Mouse (Mus musculus): Measurements from ENCODE around the gene Tmem135. TPM values are rescaled to one million over a fixed set of nuclear protein-coding genes. Genes with fewer than 3 reads are reported as not detected.

Tmem135 gene
- polyA plus RNA-seq, 1 experiment from 2014 or later: 35.7 TPM

DNA sequence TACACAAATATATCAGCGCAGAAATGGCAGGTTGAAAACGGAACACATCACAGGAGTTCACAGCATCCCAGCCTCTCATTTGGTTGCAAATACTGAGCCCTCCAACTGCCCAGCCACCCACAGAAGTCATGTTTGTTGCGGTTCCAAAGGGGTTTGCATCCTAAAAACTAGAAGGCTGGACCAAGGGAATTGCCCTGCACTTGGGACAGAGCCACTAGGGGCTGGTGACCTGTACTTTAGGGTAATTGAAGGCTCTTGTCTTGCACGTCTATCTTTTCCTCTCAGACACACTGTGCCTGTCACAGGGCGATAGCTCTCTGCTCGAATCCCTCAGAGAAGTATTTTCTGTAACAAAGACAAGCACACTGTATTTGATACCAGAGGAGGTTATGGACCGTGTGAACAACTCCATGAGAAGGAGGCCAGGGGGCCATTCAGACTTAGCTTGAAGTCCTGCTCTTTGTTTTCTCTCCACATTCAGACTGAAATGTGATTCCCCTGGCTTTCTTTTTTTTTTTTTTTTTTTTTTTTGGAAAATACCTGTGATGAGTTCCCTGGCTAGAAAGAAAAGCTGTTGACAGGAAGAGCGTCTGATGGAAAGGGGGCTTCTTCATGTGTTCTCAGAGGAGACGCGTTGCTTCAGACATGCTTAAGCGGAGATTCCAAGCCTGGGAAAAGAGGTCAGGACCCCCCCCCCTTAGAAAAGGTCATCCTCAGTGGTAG is 2.7 kb downstream of the Tmem135 start:
- ATAC-seq (ENCODE audit: insufficient number of reproducible peaks, insufficient read depth, low FRiP score, low read depth): no peak
- no peak overlapping the region for H3K4me2 ChIP-seq (replicated peaks; ENCODE audit: low read depth, low read length)
- 69% methylated on average over 11 of the region's 11 CpGs for WGBS
- peaks cover 7% of the 10 kb centered on the region; the same call in 1 of the 2 replicates for H3K4me1 ChIP-seq (ENCODE audit: control insufficient read depth, insufficient read depth, low read length)
- H3K27me3 ChIP-seq (ENCODE audit: control insufficient read depth, insufficient read depth, low read length): no peaks in the 10 kb centered on the region
- no peaks in the 10 kb centered on the region for H3K9me3 ChIP-seq (ENCODE audit: control insufficient read depth, low read depth, low read length)
- no peak overlapping the region for H3K9ac ChIP-seq (replicated peaks; ENCODE audit: low read depth, low read length)
- H3K4me3 ChIP-seq (ENCODE audit: low read depth, low read length): no peak overlapping the region
- no peak overlapping the region for H3K27ac ChIP-seq (ENCODE audit: low read length)
- no peaks in the 10 kb centered on the region for H3K36me3 ChIP-seq (ENCODE audit: control insufficient read depth, insufficient read depth, low read length)

DNA sequence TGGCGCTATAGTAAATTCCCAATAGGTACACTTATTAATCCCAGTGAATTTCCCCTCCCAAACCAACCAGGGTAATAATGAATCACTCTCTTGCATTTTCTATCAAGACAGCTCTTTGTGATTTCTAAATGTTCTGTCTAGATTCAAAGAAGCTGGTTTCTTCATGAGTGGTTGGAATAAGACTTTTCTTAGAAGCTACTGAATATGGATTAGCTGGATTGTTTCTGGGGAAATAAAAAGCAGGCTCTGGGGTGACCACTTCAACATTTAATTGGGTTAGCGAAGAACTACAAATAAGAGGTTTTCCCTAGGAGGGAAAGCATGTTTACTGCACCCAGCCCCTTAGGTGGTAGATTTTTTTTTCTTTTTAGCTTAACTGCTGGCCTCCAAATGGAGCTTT is 3.3 kb downstream of the Tmem135 start:
- H3K4me3 ChIP-seq (ENCODE audit: low read depth, low read length): no peak overlapping the region
- H3K27me3 ChIP-seq (ENCODE audit: control insufficient read depth, insufficient read depth, low read length): no peaks in the 10 kb centered on the region
- no peak overlapping the region for H3K4me2 ChIP-seq (replicated peaks; ENCODE audit: low read depth, low read length)
- H3K4me1 ChIP-seq (ENCODE audit: control insufficient read depth, insufficient read depth, low read length): peaks cover 7% of the 10 kb centered on the region; the same call in 1 of the 2 replicates
- no peaks in the 10 kb centered on the region for H3K36me3 ChIP-seq (ENCODE audit: control insufficient read depth, insufficient read depth, low read length)
- no peak overlapping the region for H3K9ac ChIP-seq (replicated peaks; ENCODE audit: low read depth, low read length)
- 93% methylated on average over 2 of the region's 2 CpGs for WGBS
- no peak for ATAC-seq (ENCODE audit: insufficient number of reproducible peaks, insufficient read depth, low FRiP score, low read depth)
- no peak overlapping the region for H3K27ac ChIP-seq (ENCODE audit: low read length)
- no peaks in the 10 kb centered on the region for H3K9me3 ChIP-seq (ENCODE audit: control insufficient read depth, low read depth, low read length)

DNA sequence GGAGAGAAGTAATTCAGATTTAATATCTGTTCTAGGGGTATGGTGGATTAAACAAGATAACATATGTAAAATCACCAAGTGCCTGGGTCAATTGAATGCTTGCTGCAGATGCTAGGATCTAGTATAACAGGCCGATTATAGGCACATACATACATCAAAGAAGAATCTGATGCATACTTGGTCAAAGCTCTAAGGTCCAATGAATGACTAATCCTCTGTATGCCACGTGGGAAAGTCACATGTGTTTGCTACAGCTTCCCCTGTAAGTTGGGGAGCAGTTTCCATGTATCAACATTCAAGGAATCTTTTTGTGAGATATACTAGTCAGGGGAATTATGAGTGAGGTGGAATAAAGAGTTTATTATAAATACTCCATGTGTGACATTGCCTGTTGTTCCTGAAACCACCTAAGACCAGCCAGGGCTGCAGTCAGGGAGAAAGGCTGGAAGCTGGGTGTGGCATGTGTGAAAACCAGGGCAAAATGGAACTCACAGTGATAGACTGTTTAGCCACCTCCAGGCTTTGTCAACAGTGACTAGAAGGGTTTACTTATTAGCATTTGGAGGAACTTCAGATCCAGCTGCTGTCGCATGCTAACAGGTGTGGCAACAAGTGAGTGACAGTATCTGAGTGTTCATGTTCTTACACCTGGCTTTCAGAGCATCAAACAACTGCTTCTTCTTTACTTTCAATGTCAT is 6.0 kb downstream of the Tmem135 start:
- WGBS: 75% methylated on average over 3 of the region's 3 CpGs
- no peak overlapping the region for H3K4me3 ChIP-seq (ENCODE audit: low read depth, low read length)
- no peaks in the 10 kb centered on the region for H3K36me3 ChIP-seq (ENCODE audit: control insufficient read depth, insufficient read depth, low read length)
- H3K27ac ChIP-seq (ENCODE audit: low read length): no peak overlapping the region
- ATAC-seq (ENCODE audit: insufficient number of reproducible peaks, insufficient read depth, low FRiP score, low read depth): 0 out of 2 replicates have a peak, but pooled peaks have one; percentile 39
- H3K9me3 ChIP-seq (ENCODE audit: control insufficient read depth, low read depth, low read length): no peaks in the 10 kb centered on the region
- H3K4me1 ChIP-seq (ENCODE audit: control insufficient read depth, insufficient read depth, low read length): peaks cover 4% of the 10 kb centered on the region; the same call in 1 of the 2 replicates
- no peak overlapping the region for H3K9ac ChIP-seq (replicated peaks; ENCODE audit: low read depth, low read length)
- H3K4me2 ChIP-seq (replicated peaks; ENCODE audit: low read depth, low read length): no peak overlapping the region
- no peaks in the 10 kb centered on the region for H3K27me3 ChIP-seq (ENCODE audit: control insufficient read depth, insufficient read depth, low read length)

DNA sequence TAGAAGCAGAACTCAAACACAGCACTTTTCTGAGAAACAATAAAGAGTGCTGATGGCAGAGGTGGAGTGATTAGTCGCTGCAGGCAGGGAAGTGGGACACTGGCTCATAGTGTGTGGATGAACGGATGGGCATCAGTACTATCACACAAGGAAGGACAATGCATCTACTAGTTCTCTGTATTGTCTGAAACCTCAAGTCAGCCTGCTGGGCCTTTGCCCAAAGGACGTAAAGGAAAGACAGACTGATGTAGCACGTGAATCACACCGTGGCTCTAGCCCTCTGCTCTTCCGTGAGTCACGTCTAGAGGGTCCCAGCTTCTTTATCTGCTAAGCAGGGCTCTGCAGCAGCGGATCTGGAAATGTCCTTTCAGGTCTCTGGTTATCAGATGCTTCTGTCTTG is 7.6 kb downstream of the Tmem135 start:
- Histone ChIP-seq H3K36me3 (ENCODE audit: control insufficient read depth, insufficient read depth, low read length) (no peaks in the 10 kb centered on the region), H3K4me3 (ENCODE audit: low read depth, low read length) (no peak overlapping the region), H3K4me1 (ENCODE audit: control insufficient read depth, insufficient read depth, low read length) (no peaks in the 10 kb centered on the region), H3K27me3 (ENCODE audit: control insufficient read depth, insufficient read depth, low read length) (no peaks in the 10 kb centered on the region), H3K4me2 (replicated peaks; ENCODE audit: low read depth, low read length) (no peak overlapping the region), H3K9me3 (ENCODE audit: control insufficient read depth, low read depth, low read length) (no peaks in the 10 kb centered on the region), H3K9ac (replicated peaks; ENCODE audit: low read depth, low read length) (no peak overlapping the region), H3K27ac (ENCODE audit: low read length) (no peak overlapping the region)
- 75% methylated on average over 8 of the region's 8 CpGs for WGBS
- no peak for ATAC-seq (ENCODE audit: insufficient number of reproducible peaks, insufficient read depth, low FRiP score, low read depth)

DNA sequence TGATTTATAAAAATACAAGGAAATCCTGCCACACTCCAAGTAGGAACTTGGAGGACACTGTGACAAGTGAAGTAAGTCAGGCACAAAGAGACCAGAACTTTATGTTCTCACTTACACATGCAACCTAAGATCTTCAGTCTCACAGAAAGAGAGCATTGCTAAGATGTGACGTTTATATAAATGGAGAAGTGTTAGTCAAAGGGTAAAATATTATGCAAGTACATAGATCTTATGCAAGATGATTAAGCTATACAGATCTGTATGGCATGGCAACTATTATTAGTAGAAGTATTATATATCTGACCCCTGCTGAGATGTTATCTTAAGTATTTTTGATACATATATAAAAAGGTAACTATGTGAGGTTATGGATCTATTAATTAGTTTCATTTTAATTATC is 8.6 kb downstream of the Tmem135 start:
- Histone ChIP-seq H3K4me1 (ENCODE audit: control insufficient read depth, insufficient read depth, low read length) (no peaks in the 10 kb centered on the region), H3K27ac (ENCODE audit: low read length) (no peak overlapping the region), H3K27me3 (ENCODE audit: control insufficient read depth, insufficient read depth, low read length) (no peaks in the 10 kb centered on the region), H3K9ac (replicated peaks; ENCODE audit: low read depth, low read length) (no peak overlapping the region), H3K4me2 (replicated peaks; ENCODE audit: low read depth, low read length) (no peak overlapping the region), H3K4me3 (ENCODE audit: low read depth, low read length) (no peak overlapping the region), H3K36me3 (ENCODE audit: control insufficient read depth, insufficient read depth, low read length) (no peaks in the 10 kb centered on the region), H3K9me3 (ENCODE audit: control insufficient read depth, low read depth, low read length) (no peaks in the 10 kb centered on the region)
- WGBS: 85% methylated on average over 1 of the region's 1 CpGs
- ATAC-seq (ENCODE audit: insufficient number of reproducible peaks, insufficient read depth, low FRiP score, low read depth): no peak

DNA sequence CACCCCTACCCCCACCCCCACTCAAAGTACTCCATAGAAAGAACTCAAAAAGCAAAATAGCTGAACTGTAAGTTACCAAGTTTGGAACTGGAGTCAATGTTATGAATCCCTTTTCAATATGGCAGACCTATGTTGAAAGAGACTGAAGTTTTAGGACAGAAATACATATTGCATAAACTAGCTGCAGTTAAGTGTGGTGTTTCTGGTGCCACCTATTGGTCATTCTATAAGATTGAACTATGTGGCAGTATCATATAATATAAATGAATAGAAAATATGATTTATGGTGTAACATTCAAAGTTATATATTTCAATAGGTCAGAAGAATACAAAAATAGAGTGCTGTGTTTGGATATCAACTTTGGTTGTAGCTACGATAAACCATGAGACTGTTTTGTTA is 11.2 kb downstream of the Tmem135 start:
- Histone ChIP-seq H3K36me3 (ENCODE audit: control insufficient read depth, insufficient read depth, low read length) (no peaks in the 10 kb centered on the region), H3K4me3 (ENCODE audit: low read depth, low read length) (no peak overlapping the region), H3K27me3 (ENCODE audit: control insufficient read depth, insufficient read depth, low read length) (no peaks in the 10 kb centered on the region), H3K9ac (replicated peaks; ENCODE audit: low read depth, low read length) (no peak overlapping the region), H3K4me2 (replicated peaks; ENCODE audit: low read depth, low read length) (no peak overlapping the region), H3K27ac (ENCODE audit: low read length) (no peak overlapping the region), H3K9me3 (ENCODE audit: control insufficient read depth, low read depth, low read length) (no peaks in the 10 kb centered on the region), H3K4me1 (ENCODE audit: control insufficient read depth, insufficient read depth, low read length) (peaks cover 9% of the 10 kb centered on the region)
- WGBS: 100% methylated on average over 1 of the region's 1 CpGs
- ATAC-seq (ENCODE audit: insufficient number of reproducible peaks, insufficient read depth, low FRiP score, low read depth): no peak

DNA sequence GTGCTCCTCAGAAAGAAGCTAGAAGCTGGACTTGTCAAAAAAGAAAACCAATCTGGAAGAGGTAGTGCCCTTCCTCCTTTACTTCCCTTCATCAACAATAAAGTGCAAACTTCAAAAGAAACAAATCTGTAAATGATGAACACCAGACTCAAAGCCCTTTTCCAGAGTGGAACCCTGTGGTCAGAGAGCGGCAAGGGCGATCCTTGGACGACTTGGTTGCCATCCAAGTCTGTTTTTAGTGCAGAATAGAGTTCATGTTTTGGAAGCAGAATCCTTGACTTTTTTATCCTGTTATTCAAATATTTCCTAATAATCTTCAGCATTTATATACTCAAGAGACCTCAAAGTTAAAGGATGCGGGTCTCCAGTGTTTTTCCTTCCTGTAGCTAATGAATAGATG is 11.6 kb downstream of the Tmem135 start:
- H3K4me3 ChIP-seq (ENCODE audit: low read depth, low read length): no peak overlapping the region
- H3K4me1 ChIP-seq (ENCODE audit: control insufficient read depth, insufficient read depth, low read length): peaks cover 14% of the 10 kb centered on the region
- H3K27me3 ChIP-seq (ENCODE audit: control insufficient read depth, insufficient read depth, low read length): no peaks in the 10 kb centered on the region
- WGBS: 75% methylated on average over 4 of the region's 4 CpGs
- H3K4me2 ChIP-seq (replicated peaks; ENCODE audit: low read depth, low read length): no peak overlapping the region
- no peak overlapping the region for H3K27ac ChIP-seq (ENCODE audit: low read length)
- no peak for ATAC-seq (ENCODE audit: insufficient number of reproducible peaks, insufficient read depth, low FRiP score, low read depth)
- H3K36me3 ChIP-seq (ENCODE audit: control insufficient read depth, insufficient read depth, low read length): no peaks in the 10 kb centered on the region
- no peaks in the 10 kb centered on the region for H3K9me3 ChIP-seq (ENCODE audit: control insufficient read depth, low read depth, low read length)
- no peak overlapping the region for H3K9ac ChIP-seq (replicated peaks; ENCODE audit: low read depth, low read length)

DNA sequence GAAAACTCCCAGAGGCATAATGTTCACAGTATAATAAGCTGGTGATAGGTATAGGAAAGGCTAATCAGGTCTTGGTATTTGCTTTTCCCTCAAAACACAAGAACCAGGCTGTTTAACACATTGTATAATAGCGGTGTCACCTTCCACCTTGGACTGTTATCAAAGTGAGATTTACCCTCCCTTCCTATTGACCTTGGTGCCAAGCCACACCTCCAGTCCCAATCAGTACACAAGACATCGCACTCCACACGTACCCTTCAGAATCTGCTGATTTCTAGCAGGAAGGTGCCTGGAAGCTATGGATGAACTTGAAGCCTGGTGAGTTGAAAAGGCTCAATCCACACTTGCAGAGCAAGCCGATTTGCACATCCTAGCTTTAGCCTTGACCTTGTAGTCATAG is 12.2 kb downstream of the Tmem135 start:
- Histone ChIP-seq H3K27ac (ENCODE audit: low read length) (no peak overlapping the region), H3K4me3 (ENCODE audit: low read depth, low read length) (no peak overlapping the region), H3K4me1 (ENCODE audit: control insufficient read depth, insufficient read depth, low read length) (peaks cover 16% of the 10 kb centered on the region), H3K27me3 (ENCODE audit: control insufficient read depth, insufficient read depth, low read length) (no peaks in the 10 kb centered on the region), H3K9me3 (ENCODE audit: control insufficient read depth, low read depth, low read length) (no peaks in the 10 kb centered on the region), H3K36me3 (ENCODE audit: control insufficient read depth, insufficient read depth, low read length) (no peaks in the 10 kb centered on the region), H3K9ac (replicated peaks; ENCODE audit: low read depth, low read length) (no peak overlapping the region), H3K4me2 (replicated peaks; ENCODE audit: low read depth, low read length) (no peak overlapping the region)
- 70% methylated on average over 4 of the region's 4 CpGs for WGBS
- peak; percentile 88 for ATAC-seq (ENCODE audit: insufficient number of reproducible peaks, insufficient read depth, low FRiP score, low read depth)

Measured in stomach, embryonic 14.5 days (tissue).